Mouse (Mus musculus) spleen, embryonic (tissue): Measurements from ENCODE around the gene Dnajb7.

Experiments used
- CTCF ChIA-PET: fragments of 350-600 bp; sonication (Branson Sonifier 250); formaldehyde crosslinking; loops from one replicate; lab custom pipeline; 2022; lab: Charles Lee

Dnajb7 gene

DNA sequence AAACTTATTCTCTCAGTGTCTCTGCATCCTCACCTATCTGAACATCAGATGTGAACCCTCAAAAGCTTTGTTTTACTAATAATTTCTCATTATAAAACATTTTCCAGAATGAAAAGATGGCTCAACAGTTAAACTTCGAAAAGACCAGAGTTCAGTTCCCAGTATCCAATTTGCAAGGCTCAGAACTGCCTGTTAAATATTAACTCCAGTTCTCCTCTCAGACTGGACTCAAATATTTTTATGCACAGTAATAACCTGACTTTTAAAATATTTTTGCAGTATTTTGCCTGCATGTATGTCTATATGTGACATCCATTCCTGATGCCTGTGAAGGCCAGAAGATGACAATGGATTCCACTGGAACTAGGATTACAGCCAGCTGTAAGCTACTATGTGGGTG lies 39.5 kb downstream of the Dnajb7 start:
- CTCF ChIA-PET: no interaction called here

DNA sequence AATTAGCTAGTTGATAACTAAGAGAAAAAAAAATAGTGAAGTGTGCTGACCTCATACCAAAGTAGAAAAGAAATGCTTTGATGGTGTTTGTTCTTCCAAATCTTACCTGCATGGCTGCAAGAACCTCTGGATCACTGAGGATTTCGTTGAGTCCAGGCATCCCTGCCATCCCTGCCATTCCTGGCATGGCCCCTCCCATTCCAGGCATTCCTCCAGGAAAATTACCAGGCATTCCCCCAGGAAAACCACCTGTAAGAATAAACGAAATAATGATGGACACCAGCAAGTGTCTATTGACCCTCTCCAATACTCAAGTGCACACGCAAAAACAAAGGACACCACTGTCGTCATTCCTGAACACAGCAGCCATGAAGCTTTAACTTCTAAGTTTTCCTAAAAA lies 41.9 kb downstream of the Dnajb7 start:
- CTCF ChIA-PET: no interaction called here

DNA sequence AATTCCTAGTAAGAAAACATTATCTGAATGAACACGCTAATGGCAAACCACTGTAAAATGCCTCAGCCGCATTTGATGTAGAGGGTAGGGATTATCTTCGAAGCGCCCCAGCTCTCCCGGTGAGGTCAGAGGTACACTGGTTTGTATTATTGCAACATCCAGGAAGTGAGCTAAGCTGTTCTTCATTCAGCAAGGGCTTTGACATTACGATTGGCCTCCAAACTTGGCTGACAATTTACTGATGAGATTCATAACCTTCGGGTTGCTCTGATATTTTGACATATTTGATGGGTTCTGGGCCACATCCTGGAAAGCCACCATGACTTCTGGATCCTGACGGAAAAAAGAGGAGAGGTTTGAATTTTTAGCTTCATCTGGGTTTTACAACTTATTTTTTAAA lies 42.9 kb downstream of the Dnajb7 start:
- CTCF ChIA-PET: no interaction called here

DNA sequence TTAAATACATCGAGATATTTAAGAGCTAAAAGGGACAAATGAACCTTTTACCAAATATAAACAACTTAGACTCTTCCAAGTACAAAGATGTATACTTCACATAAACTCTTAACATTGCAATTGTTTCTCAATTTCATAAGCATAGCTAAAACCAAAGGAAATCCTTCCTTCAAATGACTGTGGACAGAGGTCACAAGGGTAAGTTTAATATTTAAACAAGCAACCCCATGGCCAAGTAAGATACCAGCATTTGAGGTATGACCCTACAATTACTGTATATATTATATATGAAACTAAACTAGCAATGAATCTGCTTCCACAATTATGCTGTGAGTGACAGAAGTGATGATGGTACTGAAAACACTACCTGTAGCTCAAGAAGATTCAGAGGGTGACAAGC lies 43.8 kb downstream of the Dnajb7 start:
- CTCF ChIA-PET: no interaction called here

DNA sequence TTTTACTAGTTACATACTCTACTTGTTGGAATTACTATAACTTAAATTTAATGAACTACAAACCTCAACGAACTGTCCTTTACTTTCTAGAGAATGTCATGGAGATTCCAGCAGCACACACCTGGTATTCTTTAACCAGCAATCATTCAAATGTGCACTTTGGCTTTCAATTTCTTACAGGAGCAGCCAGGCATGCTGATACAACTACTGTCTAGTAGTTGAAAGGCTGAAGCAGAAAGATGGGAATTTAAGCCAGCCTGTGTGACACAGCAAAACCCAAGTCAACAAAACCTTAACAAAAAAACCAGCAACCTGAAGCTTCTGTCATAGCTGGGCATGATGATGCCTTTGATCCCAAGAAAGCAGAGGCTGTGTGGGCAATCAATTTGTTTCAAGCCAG lies 45.6 kb downstream of the Dnajb7 start:
- CTCF ChIA-PET: no interaction called here

DNA sequence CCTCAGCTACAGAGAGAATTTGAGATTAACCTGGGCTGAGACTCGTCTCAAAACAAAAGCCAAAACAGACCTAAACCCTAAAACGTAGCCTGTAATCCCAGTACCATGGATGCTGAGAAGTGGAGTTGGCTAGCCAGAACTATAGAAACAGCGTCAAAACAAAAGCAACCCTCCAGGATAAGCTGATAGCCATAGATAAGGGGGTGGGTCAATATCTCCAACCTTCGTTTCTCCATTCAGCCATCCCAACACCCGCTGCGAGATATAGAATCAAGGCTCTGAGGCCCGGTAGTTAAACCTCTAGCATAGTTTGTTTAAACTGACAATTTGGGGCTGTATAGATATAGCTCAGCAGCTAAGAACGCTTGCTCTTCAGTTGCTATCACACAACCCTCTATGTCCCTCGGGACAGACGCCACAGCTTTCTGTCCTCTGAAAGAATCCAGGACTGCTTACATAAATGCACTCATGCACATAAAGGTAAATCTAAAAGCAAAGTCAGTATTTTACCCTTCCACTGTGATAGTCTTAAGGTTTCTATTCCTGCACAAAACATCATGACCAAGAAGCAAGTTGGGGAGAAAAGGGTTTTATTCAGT lies 46.6 kb downstream of the Dnajb7 start:
- CTCF ChIA-PET: no interaction called here

DNA sequence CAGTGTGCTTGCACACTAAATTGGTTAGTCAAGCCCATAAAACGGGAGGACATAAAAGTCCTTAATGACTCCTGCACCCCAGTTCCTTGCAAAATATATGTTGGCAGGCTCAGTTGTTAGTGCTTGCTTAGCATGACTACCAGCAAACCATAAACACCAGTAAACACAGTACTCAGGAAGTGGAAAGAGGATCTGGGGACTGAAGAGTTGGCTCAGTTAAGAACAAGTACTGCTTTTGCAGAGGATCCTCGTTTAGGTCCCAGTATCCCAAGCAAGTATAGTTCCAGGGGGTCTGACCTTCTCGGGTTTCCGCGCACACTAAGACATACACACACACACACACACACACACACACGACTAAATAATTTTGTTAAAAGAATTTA lies 47.1 kb downstream of the Dnajb7 start:
- CTCF ChIA-PET: no interaction called here

DNA sequence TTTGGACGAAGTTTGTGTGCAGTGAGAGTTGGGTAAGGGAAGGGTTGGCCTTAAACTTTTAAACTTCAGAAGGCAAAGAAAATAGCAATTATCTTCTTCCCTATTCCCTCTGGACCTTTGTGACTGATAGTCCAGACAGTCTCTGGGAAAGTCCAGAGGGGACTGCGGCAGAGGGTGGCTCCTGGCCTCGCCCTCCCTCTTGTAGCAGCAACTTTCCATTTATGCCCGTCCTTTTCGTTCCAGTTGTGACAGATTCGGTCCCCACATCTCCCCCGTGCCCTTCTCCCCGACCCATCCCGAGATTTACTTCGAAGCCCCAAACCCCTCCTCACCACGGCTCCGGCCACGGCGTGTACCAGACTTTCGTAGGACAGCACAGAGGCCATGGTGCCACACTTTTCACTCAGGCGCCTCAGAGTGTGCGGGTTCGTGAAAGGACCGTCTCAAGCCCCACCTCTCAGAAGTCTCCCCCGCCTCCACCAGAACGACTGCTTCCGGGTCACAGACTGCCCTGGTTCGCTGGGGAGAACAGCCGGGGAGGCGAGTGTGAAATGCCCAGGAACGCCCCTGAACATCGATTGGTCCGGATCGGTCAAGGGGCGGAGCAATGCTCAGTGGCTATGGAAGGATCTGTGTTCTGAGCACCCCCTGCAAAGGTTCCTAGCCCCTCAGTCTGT lies 47.6 kb downstream of the Dnajb7 start, which contains the start of gene Slc25a17:
TSS of gene Slc25a17 (minus strand) at position 468 of the 677 bp plus-strand sequence.
- CTCF ChIA-PET: no interaction called here

DNA sequence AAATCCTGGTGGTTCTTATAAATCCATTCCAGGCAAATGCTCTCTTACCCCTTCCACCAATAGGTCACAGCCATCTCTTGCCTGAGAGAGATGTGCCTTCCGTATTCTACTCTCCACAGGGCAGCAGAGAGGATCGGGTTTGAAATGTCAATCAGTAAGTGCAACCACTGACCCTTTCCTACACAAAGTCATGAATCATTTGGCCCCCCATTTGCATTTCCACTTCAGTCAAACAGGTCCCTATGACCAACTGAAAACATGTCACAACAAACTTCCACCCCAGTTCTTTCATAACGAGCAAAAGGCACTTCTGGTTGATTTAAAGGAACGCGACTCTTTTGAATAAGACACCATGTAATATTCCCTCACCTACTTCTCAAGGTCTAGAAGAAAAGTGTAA lies 48.7 kb downstream of the Dnajb7 start:
- CTCF ChIA-PET: interaction anchor here (0.6 kb wide), 1 partner anchor 87 kb away, joined by 3 read pairs; no protein-coding TSS in a partner anchor

DNA sequence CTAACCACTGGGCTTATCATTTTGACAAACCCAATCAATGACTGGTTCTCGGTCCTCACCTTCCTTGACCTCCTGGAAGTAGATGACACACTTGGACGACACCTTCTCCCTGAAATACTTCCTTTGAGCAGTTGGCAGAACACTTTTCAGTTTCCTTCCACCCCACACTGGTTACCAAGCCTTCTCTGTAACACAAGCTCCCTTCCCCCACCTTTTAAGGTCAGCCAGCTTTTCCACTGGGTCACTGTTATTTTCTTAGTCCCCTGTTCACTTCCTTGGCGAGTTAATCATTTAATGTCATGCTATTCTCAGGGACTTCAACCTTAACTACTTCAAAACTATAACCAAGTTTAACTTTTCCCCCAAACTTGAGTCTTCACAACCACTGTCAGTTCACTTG lies 49.2 kb downstream of the Dnajb7 start:
- CTCF ChIA-PET: interaction anchor here (0.6 kb wide), 1 partner anchor 87 kb away, joined by 3 read pairs; no protein-coding TSS in a partner anchor

DNA sequence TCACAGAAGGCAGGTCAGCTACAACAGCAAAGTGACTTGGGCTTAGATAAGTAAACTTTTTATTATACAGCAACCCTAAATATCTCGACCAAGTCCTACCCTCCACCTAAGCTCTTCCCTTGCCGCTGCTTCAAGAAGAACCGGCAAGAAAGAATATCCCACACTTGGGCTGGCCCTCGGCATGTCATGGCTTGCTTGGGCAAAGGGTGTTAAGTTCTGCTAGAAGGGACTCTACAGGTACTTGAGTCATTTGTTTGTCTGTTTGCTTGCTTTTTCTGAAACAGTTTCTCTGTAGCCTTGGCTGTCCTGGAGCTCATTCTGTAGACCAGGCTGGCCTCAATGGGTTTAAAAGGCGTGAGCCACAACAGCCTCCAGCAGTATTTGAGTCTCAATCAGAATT lies 51.2 kb downstream of the Dnajb7 start:
- CTCF ChIA-PET: interaction anchor here (1.0 kb wide), 1 partner anchor 31 kb away, joined by 4 read pairs; no protein-coding TSS in a partner anchor
